Mouse (Mus musculus): ENCODE data around the gene Cntnap2. TPM values are rescaled to one million over a fixed set of nuclear protein-coding genes. Genes with fewer than 3 reads are reported as not detected.
A peak's percentile ranks its signal among the peaks of the same experiment; 100 is the strongest.

Gene Cntnap2
- total RNA-seq, 2 experiments from 2014 or later, result 3.2 to 4.8 TPM

- no peak for DNase-seq
Measured at GRCm38 (mm10) chr6:45327952-45328485, 268.9 kb downstream of the Cntnap2 start.

GRCm38 (mm10) chr6:45345396-45345795 lies 286.2 kb downstream of the Cntnap2 start:
- DNase-seq, result no peak

DNA sequence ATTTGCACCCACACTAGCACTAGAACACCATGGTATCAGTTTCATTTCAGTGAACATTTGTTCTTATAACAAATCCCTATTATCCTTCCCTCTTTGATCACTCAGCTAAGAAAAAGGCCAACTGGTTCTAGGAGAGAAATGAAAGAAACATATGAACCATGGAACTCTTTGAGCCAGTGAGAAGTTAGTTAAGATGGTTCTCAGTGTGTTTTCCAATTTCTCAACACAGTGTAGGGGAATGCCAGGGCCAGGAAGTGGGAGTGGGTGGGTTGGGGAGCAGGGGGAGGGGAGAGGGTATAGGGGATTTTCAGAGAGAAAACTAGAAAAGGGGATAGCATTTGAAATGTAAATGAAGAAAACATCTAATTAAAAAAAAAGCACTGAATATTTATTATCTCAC lies 286.8 kb downstream of the Cntnap2 start:
- no peak for DNase-seq

- no peak for DNase-seq
Measured at GRCm38 (mm10) chr6:45366442-45366841, 307.3 kb downstream of the Cntnap2 start.

DNA sequence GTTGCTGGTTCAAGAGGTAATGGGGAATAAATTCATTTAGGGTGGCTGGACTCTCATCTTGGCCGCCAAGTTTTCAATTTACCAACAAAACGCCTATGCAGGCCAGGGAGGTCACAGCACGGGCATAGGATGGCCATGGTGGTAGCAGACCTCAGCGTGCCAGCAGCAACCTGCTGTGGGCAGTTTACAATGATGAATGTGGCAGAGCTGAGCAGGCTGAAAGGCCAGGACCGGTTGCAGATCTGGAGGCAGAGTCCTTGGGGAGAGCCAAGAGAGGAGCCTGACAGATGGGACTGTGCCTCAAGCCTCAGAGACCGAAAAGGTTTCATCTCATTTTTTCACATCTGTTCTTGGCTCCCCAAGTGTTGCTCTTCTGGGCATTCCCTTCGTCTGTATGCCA lies 322.0 kb downstream of the Cntnap2 start:
- no peak for DNase-seq

- DNase-seq, result no peak
Measured at GRCm38 (mm10) chr6:45389034-45389433, 329.9 kb downstream of the Cntnap2 start.

GRCm38 (mm10) chr6:45413629-45414028 lies 354.5 kb downstream of the Cntnap2 start:
- DNase-seq, result no peak

GRCm38 (mm10) chr6:45455424-45455823 lies 396.3 kb downstream of the Cntnap2 start:
- DNase-seq, result no peak

GRCm38 (mm10) chr6:45518221-45518620 lies 459.1 kb downstream of the Cntnap2 start:
- DNase-seq, result no peak

DNA sequence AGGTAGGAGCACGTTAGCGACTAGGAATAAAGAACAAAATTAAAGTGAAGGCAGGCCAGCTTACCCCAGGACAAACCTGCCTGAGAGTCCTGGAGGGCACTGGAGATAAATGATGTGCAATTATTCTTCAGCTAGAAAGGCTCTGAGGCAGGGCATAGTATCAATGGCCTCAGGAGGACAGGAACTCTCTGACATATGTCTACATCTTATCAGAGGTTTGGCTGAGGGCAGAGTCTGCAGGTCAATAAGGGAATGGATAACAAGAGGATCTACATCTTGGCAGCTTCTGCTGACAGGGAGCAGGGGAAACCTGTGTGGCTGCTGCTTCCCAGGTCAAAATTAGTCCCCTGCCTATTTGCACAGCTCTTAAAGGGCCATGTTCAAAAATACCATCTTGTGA lies 477.8 kb downstream of the Cntnap2 start:
- DNase-seq, result no peak

DNA sequence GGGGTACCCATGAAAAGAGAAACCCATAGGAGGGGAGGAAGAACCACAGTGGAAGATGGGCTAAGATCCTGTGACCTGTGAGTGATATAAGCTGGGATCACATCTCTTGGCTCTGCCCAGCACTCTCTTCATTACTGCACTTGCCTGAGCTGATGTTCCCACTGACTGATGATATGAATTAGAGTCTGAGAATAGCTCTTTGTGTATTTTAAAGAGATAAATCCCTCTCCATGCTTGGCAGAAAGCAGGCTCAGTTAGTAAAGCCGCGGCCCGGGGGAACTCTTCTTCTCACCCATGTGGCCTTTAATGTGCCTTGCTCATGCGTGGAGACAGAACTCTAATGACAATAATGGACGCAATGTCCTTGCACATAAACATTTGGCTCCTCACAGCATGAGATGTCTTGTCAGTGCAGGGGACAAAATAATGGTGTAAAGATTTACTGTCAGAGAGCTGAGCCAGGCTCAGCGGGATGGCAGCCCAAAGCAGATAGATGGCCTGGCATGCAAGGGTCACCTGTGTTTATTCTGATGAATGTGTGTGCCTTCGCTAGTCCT lies 485.2 kb downstream of the Cntnap2 start:
- DNase-seq, result no peak

DNA sequence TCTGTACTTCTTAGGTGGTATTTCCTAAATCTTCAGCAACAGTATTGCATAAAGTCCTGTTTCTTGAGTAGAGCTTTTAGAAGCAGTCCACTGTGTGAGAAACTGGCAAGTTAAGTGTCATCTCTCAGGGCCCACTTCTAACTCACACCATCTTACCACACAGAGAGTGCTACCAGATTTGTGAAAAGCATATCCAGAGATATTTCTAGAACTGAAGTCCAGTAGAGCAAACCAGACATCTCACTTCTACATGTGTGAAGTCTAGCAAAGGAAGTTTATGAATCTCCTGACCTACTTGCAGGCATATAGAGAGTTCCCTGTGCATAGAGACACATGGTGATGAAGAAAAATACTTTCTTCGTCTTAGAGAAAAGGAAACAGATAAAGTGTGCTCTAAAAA lies 500.6 kb downstream of the Cntnap2 start:
- DNase-seq, result no peak

DNA sequence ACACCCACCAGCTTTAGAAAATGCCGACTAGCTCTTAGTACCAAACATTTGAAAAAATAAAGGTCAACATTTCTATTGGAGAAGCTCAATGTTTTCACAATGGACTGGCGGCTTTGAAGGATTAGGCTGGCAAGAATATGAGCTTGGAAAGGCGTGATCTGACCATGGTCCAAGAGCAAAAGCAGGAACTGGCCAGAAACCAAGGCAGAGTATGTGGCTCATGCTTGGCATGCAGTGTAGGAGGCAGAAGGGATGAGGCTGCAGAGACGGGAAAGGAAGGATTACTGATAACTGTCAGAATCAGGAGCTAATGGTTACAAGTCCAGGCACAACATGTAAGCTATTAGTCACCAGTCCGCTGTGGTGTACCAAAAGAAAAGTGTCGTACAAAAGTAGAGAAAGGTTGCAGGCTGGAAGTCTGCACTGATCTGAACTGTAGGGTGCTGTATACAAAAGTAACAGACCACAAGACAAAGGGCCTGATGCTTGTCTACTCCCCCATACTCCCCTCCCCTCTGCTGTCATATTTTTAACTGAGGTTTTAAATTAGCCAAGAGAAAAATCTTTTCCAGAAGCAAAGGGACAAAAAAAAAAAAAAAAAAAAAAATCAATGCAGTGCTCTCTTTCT lies 525.4 kb downstream of the Cntnap2 start:
- peak; percentile 26 for DNase-seq

GRCm38 (mm10) chr6:45589084-45589483 lies 529.9 kb downstream of the Cntnap2 start:
- DNase-seq, result no peak

DNA sequence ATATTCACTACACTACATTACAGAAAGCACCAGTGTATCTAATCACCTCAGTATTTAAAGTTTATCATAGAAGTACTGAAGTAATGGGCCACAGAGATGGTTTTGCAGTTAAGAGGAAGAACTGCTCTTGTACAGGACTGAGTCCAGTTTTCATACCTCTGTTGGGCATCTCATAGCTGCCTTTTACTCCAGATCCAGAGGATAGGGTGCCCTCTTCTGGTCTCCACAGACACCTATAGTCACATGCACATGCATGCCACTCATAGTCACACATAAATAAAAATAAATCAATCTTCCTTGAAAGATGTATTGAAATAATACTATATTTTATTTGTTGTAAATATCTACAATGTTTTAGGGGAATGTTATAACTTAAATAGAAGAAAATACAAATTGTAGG lies 587.9 kb downstream of the Cntnap2 start:
- peak; percentile 1 for DNase-seq

DNA sequence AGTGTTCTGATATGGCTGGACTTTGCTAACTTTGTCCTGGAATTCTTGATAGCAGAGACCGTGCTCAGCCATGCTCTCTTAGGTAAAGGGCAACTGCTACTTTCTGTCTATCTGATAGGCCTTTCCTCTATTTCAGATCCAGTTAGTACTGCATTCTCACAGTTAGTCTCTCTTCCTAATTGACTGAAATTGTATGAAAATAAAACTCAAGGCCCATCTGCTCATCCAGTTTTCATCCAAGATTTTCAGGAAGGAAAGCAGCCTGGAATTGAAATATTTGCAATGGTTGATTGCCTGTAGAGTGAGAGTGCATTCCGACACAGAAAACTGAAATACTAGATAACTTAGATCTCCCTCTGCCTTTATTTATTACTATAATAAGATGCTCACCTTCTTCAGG lies 589.3 kb downstream of the Cntnap2 start:
- DNase-seq, result no peak

DNA sequence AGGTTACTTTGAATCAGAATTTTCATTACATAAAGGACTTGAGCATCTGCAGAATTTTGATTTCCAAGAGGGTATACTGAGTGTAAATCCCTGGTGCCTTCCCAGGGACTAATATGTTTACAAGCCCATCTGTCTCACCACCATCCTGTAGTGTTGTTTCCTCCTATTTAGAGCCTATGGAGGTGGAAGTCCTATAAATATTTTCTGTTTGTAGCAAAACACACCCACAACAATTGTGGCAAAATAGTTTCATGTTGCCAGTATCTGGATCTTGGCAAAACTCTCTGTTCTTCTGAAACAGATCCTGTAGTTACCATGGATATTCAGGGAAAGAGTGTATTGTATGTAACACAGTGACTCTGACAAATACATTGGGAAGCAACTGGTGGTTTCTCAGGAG lies 641.1 kb downstream of the Cntnap2 start:
- DNase-seq, result no peak

- DNase-seq, result no peak
Measured at GRCm38 (mm10) chr6:45791612-45792011, 732.5 kb downstream of the Cntnap2 start.

- DNase-seq, result no peak
Measured at GRCm38 (mm10) chr6:45841626-45842341, 782.6 kb downstream of the Cntnap2 start.

DNA sequence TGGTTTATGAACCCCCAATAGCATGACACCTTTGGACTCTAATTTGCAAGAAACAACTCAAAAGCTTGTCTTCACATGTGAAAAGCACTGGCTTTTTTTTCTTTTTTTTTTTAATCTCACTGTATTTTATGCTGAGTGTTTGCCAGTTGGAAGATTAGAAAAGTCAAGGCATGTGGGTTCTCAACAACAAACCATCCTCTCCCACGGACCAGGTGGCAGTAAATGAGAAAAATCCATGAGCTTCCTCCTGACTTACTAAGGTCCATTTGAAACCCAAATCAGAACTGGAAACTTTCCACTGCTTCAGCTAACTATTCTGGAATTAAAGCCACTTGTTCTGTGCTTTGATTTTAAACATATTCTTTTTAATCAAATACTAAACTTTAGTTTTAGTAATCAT lies 784.6 kb downstream of the Cntnap2 start:
- DNase-seq, result no peak

- DNase-seq, result no peak
Measured at GRCm38 (mm10) chr6:45871409-45871992, 812.3 kb downstream of the Cntnap2 start.

DNA sequence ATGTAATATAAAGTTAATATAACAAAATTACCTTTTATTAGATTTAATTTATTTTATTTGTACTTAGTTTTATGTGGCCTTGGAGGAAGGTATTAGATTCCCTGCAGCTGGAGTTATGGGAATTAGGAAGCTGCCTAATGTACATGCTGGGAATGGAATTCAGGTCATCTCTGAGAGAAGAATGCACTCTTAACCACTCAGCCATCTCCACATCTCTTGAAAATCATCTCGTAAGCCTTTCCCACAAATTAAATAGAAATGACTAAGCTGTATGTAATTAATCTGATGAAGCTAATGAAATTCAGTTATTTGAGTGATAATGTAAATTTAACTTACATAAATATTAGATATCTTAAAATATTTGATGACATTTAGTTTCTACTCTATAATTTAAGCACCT lies 826.3 kb downstream of the Cntnap2 start:
- DNase-seq, result no peak

DNA sequence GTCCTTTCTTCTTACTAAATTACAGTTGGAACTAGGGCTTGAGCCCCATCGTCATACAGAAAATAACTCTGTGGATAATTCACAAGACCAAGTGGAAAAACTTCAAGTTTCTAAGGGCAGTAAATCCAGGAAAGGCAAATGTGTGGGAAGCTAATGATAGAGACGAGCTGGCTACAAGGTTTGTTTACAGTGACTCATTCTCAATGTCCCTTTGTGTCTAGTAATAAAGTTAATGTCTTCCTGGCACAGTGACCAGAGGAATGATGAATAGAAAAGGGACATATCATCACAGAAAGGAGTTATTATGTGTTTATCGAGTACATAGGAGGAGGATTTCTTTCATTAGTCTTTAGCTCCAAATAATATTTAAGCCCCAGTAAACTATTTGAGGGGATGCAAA lies 828.7 kb downstream of the Cntnap2 start:
- DNase-seq, result no peak
